Comparison of ENCODE assay signal across 10 mouse cellular contexts in genomic region chr2:132688611-132689021, GRCm38 (mm10). TPM values are rescaled to one million over a fixed set of nuclear protein-coding genes. Genes with fewer than 3 reads are reported as not detected.
DNase-seq lines count a peak whose midpoint lies in the region; ATAC-seq and TF ChIP-seq lines count a peak whose summit lies in the region.
"Had no signal": no experiment of that assay in that cellular context is flagged by ENCODE, and none has a peak within 500 bp of the region (broad histone marks: within the 10 kb centered on the region; RNA-seq: fewer than 3 reads in every experiment).

No protein-coding gene starts in this region.

- H3K9ac ChIP-seq in midbrain, embryonic 13.5 days (replicated peaks), result peak overlapping the region; percentile 10; the same call in 1 of the 2 replicates
- no peak overlapping the region for H3K9ac ChIP-seq in midbrain, postnatal 0 days (replicated peaks; ENCODE audit: low read length, poor library complexity, severe bottlenecking)
- H3K9ac ChIP-seq: embryonic facial prominence, embryonic 12.5 days; stomach, embryonic 15.5 days had no signal

- TF ChIP-seq POLR2A in olfactory bulb, adult 2 months (IDR thresholded peaks at IDR 0.05; ENCODE audit: insufficient read depth, low read depth, low read length), result no peak
- TF ChIP-seq POLR2A in kidney, adult 2 months (IDR thresholded peaks at IDR 0.05; ENCODE audit: low read depth, low read length), result no peak

- no peak overlapping the region; the same call in 1 of the 2 replicates for H3K27ac ChIP-seq in midbrain, embryonic 13.5 days
- H3K27ac ChIP-seq in midbrain, embryonic 10.5 days (replicated peaks), result no peak overlapping the region
- H3K27ac ChIP-seq in olfactory bulb, adult 2 months (ENCODE audit: insufficient read depth, low read depth, low read length), result peak overlapping the region; percentile 74
- no peak overlapping the region for H3K27ac ChIP-seq in kidney, adult 2 months (ENCODE audit: insufficient read depth, low read depth, low read length)
- H3K27ac ChIP-seq in midbrain, postnatal 0 days (ENCODE audit: low read depth, low read length), result no peak overlapping the region
- H3K27ac ChIP-seq: stomach, embryonic 15.5 days had no signal

- H3K27me3 ChIP-seq in midbrain, embryonic 13.5 days, result no peaks in the 10 kb centered on the region
- no peaks in the 10 kb centered on the region for H3K27me3 ChIP-seq in midbrain, embryonic 10.5 days (ENCODE audit: low read depth, poor library complexity, severe bottlenecking)
- H3K27me3 ChIP-seq in kidney, adult 2 months (replicated peaks; ENCODE audit: control insufficient read depth, insufficient read depth, low read length), result no peaks in the 10 kb centered on the region
- H3K27me3 ChIP-seq in midbrain, postnatal 0 days (ENCODE audit: insufficient read depth, low read length), result no peaks in the 10 kb centered on the region
- H3K27me3 ChIP-seq: embryonic facial prominence, embryonic 12.5 days; stomach, embryonic 15.5 days had no signal

- TF ChIP-seq CTCF in olfactory bulb, adult 2 months (IDR thresholded peaks at IDR 0.05; ENCODE audit: insufficient read depth, low read depth, low read length), result no peak
- no peak for TF ChIP-seq CTCF in kidney, adult 2 months (conservative IDR thresholded peaks at IDR 0.05; ENCODE audit: insufficient read depth, insufficient read length, low read depth, low read length)
- no peak for TF ChIP-seq CTCF in midbrain, postnatal 0 days (IDR thresholded peaks at IDR 0.05)

- DNase-seq in frontal cortex, postnatal 10 days (ENCODE audit: low spot score in 2 of 2), result no peak
- DNase-seq in midbrain, embryonic 10.5 days (ENCODE audit: low spot score), result no peak
- DNase-seq in induced T-regulatory cell, adult 2 months (ENCODE audit: low read depth), result peak; percentile 78
- no peak for DNase-seq in kidney, adult 2 months
- DNase-seq in midbrain, postnatal 0 days (ENCODE audit: low spot score), result no peak

- WGBS in midbrain, embryonic 13.5 days, result 91% methylated on average over 7 of the region's 7 CpGs
- 87% methylated on average over 7 of the region's 7 CpGs for WGBS in midbrain, embryonic 10.5 days
- 46% methylated on average over 7 of the region's 7 CpGs for WGBS in olfactory bulb, adult 2 months
- 84% methylated on average over 7 of the region's 7 CpGs for WGBS in kidney, adult 2 months
- 87% methylated on average over 7 of the region's 7 CpGs for WGBS in midbrain, postnatal 0 days

- peaks cover under 1% of the 10 kb centered on the region; the same call in 1 of the 2 replicates for H3K36me3 ChIP-seq in midbrain, embryonic 13.5 days
- no peaks in the 10 kb centered on the region for H3K36me3 ChIP-seq in midbrain, embryonic 10.5 days
- H3K36me3 ChIP-seq in kidney, adult 2 months (ENCODE audit: control insufficient read depth, insufficient read depth, low read length), result no peaks in the 10 kb centered on the region
- H3K36me3 ChIP-seq in midbrain, postnatal 0 days (ENCODE audit: insufficient read depth, low read length), result no peaks in the 10 kb centered on the region
- H3K36me3 ChIP-seq: stomach, embryonic 15.5 days had no signal

- H3K4me1 ChIP-seq in midbrain, embryonic 13.5 days (replicated peaks), result peaks cover 15% of the 10 kb centered on the region
- H3K4me1 ChIP-seq in midbrain, embryonic 10.5 days, result peaks cover 17% of the 10 kb centered on the region
- peaks cover 18% of the 10 kb centered on the region for H3K4me1 ChIP-seq in olfactory bulb, adult 2 months (ENCODE audit: control insufficient read depth, insufficient read depth, low read length)
- H3K4me1 ChIP-seq in kidney, adult 2 months (ENCODE audit: control insufficient read depth, insufficient read depth, low read length), result 0 out of 2 replicates have a peak, but pooled peaks cover 3% of the 10 kb centered on the region
- no peaks in the 10 kb centered on the region for H3K4me1 ChIP-seq in midbrain, postnatal 0 days (ENCODE audit: insufficient read depth, low read length)

- peak; percentile 57 for ATAC-seq in frontal cortex, adult (ENCODE audit: low TSS enrichment)
- no peak for ATAC-seq in midbrain, embryonic 13.5 days
- ATAC-seq in midbrain, postnatal 0 days (ENCODE audit: low FRiP score), result no peak

- H3K4me3 ChIP-seq in midbrain, embryonic 13.5 days (replicated peaks), result no peak overlapping the region
- no peak overlapping the region for H3K4me3 ChIP-seq in midbrain, embryonic 10.5 days
- no peak overlapping the region for H3K4me3 ChIP-seq in olfactory bulb, adult 2 months (ENCODE audit: insufficient read depth, low read depth, low read length)
- no peak overlapping the region for H3K4me3 ChIP-seq in kidney, adult 2 months (ENCODE audit: insufficient read depth, low read depth, low read length)
- no peak overlapping the region for H3K4me3 ChIP-seq in midbrain, postnatal 0 days (ENCODE audit: low read depth, low read length)
- H3K4me3 ChIP-seq: embryonic facial prominence, embryonic 12.5 days; stomach, embryonic 15.5 days had no signal

- H3K4me2 ChIP-seq in midbrain, embryonic 13.5 days (replicated peaks), result no peak overlapping the region
- no peak overlapping the region for H3K4me2 ChIP-seq in midbrain, postnatal 0 days (ENCODE audit: low read depth, low read length, poor library complexity, severe bottlenecking)
- H3K4me2 ChIP-seq: embryonic facial prominence, embryonic 12.5 days; stomach, embryonic 15.5 days had no signal

- no peaks in the 10 kb centered on the region for H3K9me3 ChIP-seq in midbrain, embryonic 13.5 days
- H3K9me3 ChIP-seq in midbrain, embryonic 10.5 days (replicated peaks), result no peaks in the 10 kb centered on the region
- H3K9me3 ChIP-seq in midbrain, postnatal 0 days (ENCODE audit: low read length), result no peaks in the 10 kb centered on the region
- H3K9me3 ChIP-seq: embryonic facial prominence, embryonic 12.5 days; stomach, embryonic 15.5 days had no signal

RNA-seq across cellular contexts. Expression of gene Shld1, which starts 1.9 kb away (rescaled TPM):
- 22.2 and 23.5 TPM in 2 replicates for polyA plus RNA-seq in midbrain, embryonic 13.5 days (2015; fragmentation: Nextera tagmentation; extraction: Ambion mirVana)
- polyA plus RNA-seq in midbrain, embryonic 10.5 days (2016; fragmentation: Nextera tagmentation; extraction: Ambion mirVana), result 16.4 and 20.4 TPM in 2 replicates
- not detected in 2 replicates for polyA plus RNA-seq in olfactory bulb, adult 2 months (2012; ENCODE audit: insufficient read depth, insufficient read length, low replicate concordance, missing spikeins)
- 12.9 and 15.3 TPM in 2 replicates for polyA plus RNA-seq in kidney, adult 2 months (2012; rRNA removed)
- 16.0 and 17.1 TPM in 2 replicates for total RNA-seq in midbrain, postnatal 0 days (2014; rRNA removed)
- 15.7 and 17.1 TPM in 2 replicates for polyA plus RNA-seq in midbrain, postnatal 0 days (2015; fragmentation: Nextera tagmentation; extraction: Ambion mirVana)

Comparison
In these comparisons a context has a peak if more than half of its experiments do, and no peak if none do; other contexts are left out.
1. RNA of gene Shld1, which starts 1.9 kb away (polyA plus RNA-seq): 22.2 to 23.5 TPM in midbrain, embryonic 13.5 days, 16.4 to 20.4 TPM in midbrain, embryonic 10.5 days, 15.7 to 17.1 TPM in midbrain, postnatal 0 days and 12.9 to 15.3 TPM in kidney, adult 2 months; not detected in olfactory bulb, adult 2 months; every median in the first group is over 10 times any median in the second.